ENCODE assay signal across 25 mouse cellular contexts in the genomic region with DNA sequence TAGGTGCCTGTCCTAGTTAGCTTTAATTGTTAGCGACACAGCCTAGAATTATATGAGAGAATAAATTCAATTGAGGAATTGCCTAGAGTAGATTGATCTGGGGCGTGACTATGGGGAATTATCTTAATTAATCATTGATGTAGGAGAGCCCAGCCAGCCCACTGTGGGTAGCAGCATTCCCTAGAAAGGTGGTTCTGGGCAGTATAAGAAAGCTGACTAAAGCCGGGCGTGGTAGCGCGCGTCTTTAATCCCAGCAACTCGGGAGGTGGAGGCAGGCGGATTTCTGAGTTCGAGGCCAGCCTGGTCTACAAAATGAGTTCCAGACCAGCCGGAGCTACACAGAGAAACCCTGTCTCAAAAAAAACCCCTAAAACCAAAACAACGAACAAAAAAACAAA.
"Had no signal": no experiment of that assay in that cellular context is flagged by ENCODE, and none has a peak within 500 bp of the region (broad histone marks: within the 10 kb centered on the region; RNA-seq: fewer than 3 reads in every experiment).

No protein-coding gene starts in this region.

- H3K9me3 ChIP-seq: heart, embryonic 13.5 days; heart, embryonic 15.5 days; hindbrain, embryonic 10.5 days; hindbrain, embryonic 12.5 days; intestine, embryonic 15.5 days; limb, embryonic 13.5 days; limb, embryonic 15.5 days had no signal

- H3K4me1 ChIP-seq: hindbrain, embryonic 12.5 days had no signal

- H3K4me3 ChIP-seq: gastrocnemius, adult 2 months; heart, adult 2 months; heart, embryonic 13.5 days; heart, embryonic 15.5 days; hindbrain, embryonic 10.5 days; hindbrain, embryonic 12.5 days; intestine, embryonic 15.5 days; layer of hippocampus, adult 2 months; left cerebral cortex, adult 2 months; limb, embryonic 13.5 days; limb, embryonic 15.5 days had no signal

- H3K4me2 ChIP-seq: heart, embryonic 11.5 days; heart, embryonic 13.5 days; heart, embryonic 15.5 days; hindbrain, embryonic 12.5 days; hindbrain, embryonic 14.5 days; intestine, embryonic 15.5 days; limb, embryonic 13.5 days; limb, embryonic 15.5 days had no signal

- H3K27me3 ChIP-seq: heart, embryonic 13.5 days; heart, embryonic 15.5 days; hindbrain, embryonic 12.5 days; intestine, embryonic 15.5 days; limb, embryonic 13.5 days; limb, embryonic 15.5 days had no signal

- ATAC-seq: forebrain, embryonic 16.5 days; hindbrain, embryonic 16.5 days; inflammation-experienced regulatory T-cells, adult 6 months; intestine, embryonic 15.5 days; intestine, postnatal 0 days had no signal

- H3K36me3 ChIP-seq: heart, embryonic 13.5 days; heart, embryonic 15.5 days; hindbrain, embryonic 10.5 days; hindbrain, embryonic 12.5 days; intestine, embryonic 15.5 days; limb, embryonic 13.5 days; limb, embryonic 15.5 days had no signal

- H3K27ac ChIP-seq: gastrocnemius, adult 2 months; heart, adult 2 months; heart, embryonic 13.5 days; heart, embryonic 15.5 days; hindbrain, embryonic 10.5 days; hindbrain, embryonic 12.5 days; hindbrain, embryonic 14.5 days; intestine, embryonic 15.5 days; layer of hippocampus, adult 2 months; left cerebral cortex, adult 2 months; limb, embryonic 13.5 days; limb, embryonic 15.5 days had no signal

- DNase-seq: gastrocnemius, adult 2 months; gastrocnemius, postnatal 10 days; gastrocnemius, postnatal 25 days; heart, postnatal 14 days; heart, postnatal 36 days; kidney, adult 18-20 months; kidney, adult 8-10 months; kidney, postnatal 10 days; kidney, postnatal 4 days had no signal

- H3K9ac ChIP-seq: heart, embryonic 13.5 days; heart, embryonic 15.5 days; hindbrain, embryonic 12.5 days; hindbrain, embryonic 14.5 days; intestine, embryonic 15.5 days; limb, embryonic 13.5 days; limb, embryonic 15.5 days had no signal
